Mouse (Mus musculus) CH12F3 (cell line): Measurements from ENCODE around the gene Ssr3.

Source experiments
- in situ Hi-C: fragments of 300-500 bp; cut with MboI; formaldehyde crosslinking; loops from 2 replicates; pipeline ENCODE4 v1.14.3; 2020; ENCODE audit warnings: low sequenced_read_pairs

Gene Ssr3

DNA sequence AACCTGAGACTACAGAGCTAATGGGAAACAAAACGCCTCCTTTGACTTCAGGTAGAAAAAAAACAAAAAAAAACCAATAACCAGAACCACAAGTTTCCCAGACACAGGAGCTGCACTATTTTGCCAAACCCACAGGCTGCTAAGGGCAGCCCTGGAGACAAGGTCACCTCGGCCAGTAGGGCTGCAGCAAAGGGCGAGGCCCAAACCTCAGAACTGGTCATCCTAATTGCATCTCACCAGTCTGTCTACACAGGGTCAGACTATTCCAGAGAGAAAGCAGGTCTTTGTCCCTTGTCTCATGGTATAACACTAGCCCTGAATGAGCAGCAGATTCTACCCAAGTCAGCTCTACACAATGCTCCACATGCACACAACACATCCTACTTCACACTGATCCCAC, 17.7 kb downstream of the Ssr3 start:
- in situ Hi-C loops = no loop called here

- in situ Hi-C loops = no loop called here
Measured at GRCm38 (mm10) chr3:65373594-65374182, 18.7 kb downstream of the Ssr3 start.

- in situ Hi-C loops = no loop called here
Measured at GRCm38 (mm10) chr3:65372552-65372951, 19.9 kb downstream of the Ssr3 start.

GRCm38 (mm10) chr3:65367944-65368343, 24.5 kb downstream of the Ssr3 start:
- in situ Hi-C loops = no loop called here

DNA sequence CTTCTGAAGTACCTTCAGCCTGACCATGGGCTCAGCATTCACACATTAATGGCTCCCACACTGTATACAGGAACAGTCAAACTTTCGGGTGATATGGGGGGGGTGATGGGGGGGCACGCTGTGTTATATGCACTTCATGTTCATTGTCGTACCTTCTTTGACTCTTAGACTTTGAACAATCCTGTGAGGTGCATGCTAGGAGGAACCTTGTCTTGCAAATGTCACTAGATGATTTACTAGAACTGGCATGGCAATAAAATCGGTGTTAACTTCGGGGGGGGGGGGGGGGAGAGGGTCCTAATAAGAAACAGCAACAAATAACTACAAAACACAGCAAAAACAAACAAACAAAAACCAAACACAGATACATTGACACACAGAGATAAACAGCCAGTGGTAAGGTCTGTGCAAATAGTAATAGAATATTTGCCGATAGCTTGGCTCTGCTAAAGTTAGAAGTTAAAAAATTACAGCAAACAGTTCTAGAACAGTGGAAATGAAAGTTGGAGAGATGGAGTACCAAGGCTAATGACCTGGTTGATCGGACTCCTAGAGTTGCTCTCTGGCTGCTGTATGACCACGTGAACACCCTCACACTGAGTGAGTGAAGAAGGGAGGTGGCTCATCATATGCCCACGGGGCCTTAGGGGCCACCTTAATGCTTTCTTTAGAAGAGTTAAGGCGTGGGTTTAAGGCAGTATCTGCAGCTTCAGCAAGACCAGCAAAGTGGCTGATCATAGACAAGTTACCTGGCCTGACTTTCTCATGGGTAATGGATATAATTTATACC, 26.3 kb downstream of the Ssr3 start:
- in situ Hi-C loops = no loop called here

GRCm38 (mm10) chr3:65365184-65365583, 27.2 kb downstream of the Ssr3 start:
- in situ Hi-C loops = no loop called here

GRCm38 (mm10) chr3:65363438-65363837, 29.0 kb downstream of the Ssr3 start:
- in situ Hi-C loops = no loop called here

GRCm38 (mm10) chr3:65360163-65360969, 32.1 kb downstream of the Ssr3 start:
- in situ Hi-C loops = no loop called here

GRCm38 (mm10) chr3:65358841-65359240, 33.6 kb downstream of the Ssr3 start:
- in situ Hi-C loops = no loop called here

- in situ Hi-C loops = no loop called here
Measured at GRCm38 (mm10) chr3:65358275-65358674, 34.1 kb downstream of the Ssr3 start.

GRCm38 (mm10) chr3:65355479-65355878, 36.9 kb downstream of the Ssr3 start:
- in situ Hi-C loops = no loop called here

DNA sequence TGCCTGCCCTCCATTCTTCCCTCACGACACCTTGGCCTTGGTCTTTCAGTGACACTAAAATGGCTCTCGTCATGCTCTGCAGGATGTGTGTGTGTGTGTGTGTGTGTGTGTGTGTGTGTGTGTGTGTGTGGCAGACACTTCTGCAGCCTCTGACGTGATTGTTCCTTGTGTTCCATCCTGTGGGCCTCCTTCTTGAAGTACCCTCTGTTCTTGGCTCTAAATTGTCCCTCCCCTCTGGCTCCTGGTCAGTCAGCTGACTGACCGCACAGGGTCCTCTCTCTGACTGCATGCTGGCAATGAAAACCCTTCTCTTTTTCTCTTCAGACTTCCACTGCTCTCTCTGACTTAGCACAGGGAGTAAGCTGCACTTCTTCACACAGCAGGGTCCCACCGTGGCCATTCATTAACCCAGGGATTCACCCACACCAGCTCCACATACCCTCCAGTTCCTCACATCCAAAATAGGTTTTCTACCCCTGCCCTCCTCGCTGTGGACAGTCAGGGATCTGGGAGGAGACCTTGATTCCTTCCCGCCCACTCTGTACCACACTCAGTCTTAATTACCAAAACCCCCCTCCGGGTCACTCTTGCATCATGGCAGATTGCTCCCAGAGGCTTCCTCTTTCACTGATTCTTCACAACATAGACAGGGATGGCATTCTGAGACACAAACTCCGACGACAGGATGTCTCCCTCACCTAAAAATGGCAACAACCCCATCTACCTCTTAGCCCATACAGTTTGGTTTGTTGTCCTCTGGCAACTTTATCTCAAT, 39.0 kb downstream of the Ssr3 start:
- in situ Hi-C loops = no loop called here

- in situ Hi-C loops = no loop called here
Measured at GRCm38 (mm10) chr3:65352278-65353127, 39.9 kb downstream of the Ssr3 start.

GRCm38 (mm10) chr3:65346176-65346575, 46.2 kb downstream of the Ssr3 start:
- in situ Hi-C loops = no loop called here

DNA sequence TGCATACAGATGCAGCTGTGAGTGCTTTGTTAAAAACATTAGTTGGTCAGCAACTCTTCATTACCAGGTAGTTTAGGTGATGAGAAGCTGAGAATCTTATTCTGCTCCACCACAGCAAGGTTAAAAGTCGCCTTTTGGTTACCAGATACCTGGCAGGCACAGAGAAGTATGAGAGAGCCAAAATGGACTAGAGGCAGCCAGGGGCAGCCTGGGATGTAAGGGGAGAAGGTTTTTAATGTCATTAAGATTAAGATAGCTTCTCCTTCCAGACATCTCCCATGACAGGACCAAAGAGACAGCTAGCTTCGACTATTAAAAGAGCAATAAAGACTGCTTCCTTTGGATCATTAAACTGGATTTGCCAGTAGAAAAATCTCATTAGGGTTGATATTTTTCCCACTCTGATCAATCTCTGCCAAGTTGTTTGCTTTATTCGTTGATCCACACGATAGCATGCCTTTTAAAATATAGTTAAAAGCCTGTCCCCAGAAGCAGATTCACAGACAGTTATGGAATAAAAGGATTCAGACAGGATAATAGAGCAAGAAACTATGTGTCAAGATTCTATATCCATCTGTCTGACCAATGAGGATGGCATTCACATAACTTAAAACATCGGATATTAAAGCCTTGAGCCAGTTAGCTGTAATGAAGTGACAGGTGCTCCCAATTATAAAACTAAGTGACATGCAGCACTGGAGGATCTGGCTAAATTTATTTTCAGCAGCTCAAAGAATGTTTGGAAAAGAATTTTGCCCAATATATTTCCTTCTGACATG, 52.1 kb downstream of the Ssr3 start:
- in situ Hi-C loops = no loop called here

DNA sequence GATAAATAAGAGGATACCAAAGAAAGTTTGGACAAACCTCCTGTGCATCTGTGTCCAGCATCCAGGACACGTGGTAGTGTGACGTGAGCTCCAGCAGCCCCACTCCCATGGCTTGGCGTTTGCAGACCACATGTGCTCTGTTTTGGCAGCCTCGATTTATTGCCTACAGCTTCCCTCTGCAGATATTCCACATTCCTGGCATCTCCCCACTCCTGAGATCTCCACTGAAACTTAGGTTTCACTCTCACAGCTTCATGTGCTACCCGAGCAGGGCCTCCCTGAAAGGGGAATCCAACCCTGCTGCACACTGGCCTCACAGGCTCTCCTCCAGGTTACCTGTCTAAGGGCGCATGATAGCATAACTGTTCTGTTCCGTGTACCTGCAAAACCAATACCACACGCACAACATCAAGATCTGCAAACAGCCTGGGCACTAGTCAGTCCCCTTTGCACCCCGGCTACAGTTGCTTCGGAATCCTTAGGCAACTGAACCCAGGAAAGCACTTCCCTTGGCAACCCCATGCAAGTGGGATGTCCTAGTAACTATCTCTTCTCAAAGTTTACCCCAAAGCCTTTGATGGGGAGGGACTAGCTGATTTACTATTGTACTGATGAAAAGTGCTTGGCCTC, 54.5 kb downstream of the Ssr3 start:
- in situ Hi-C loops = no loop called here
